In genomic region chr19:31040948-31041847, GRCm38 (mm10) we compare ENCODE assay signal across 18 mouse cellular contexts.
"Had no signal": no experiment of that assay in that cellular context is flagged by ENCODE, and none has a peak within 500 bp of the region (broad histone marks: within the 10 kb centered on the region; RNA-seq: fewer than 3 reads in every experiment).

No protein-coding gene starts in this region.

- DNase-seq: liver; liver, embryonic 13.5 days; liver, postnatal 0 days; lung, adult 2 months; lung, postnatal 14 days; lung, postnatal 36 days; right cerebral cortex, postnatal 14 days; thymus, adult 2 months; thymus, postnatal 25 days; thymus, postnatal 4 days had no signal

- H3K4me3 ChIP-seq: liver, embryonic 13.5 days; liver, embryonic 15.5 days; lung, embryonic 15.5 days; megakaryocyte, embryonic 14.5 days; stomach, embryonic 15.5 days had no signal

- H3K27ac ChIP-seq: liver, embryonic 13.5 days; liver, embryonic 15.5 days; lung, embryonic 15.5 days; macrophage; stomach, embryonic 15.5 days; stomach, postnatal 0 days had no signal

- H3K27me3 ChIP-seq: liver, embryonic 13.5 days; liver, embryonic 15.5 days; lung, embryonic 15.5 days; megakaryocyte, embryonic 14.5 days; stomach, embryonic 15.5 days had no signal

- H3K4me1 ChIP-seq: liver, embryonic 13.5 days; liver, embryonic 15.5 days; lung, embryonic 15.5 days; stomach, embryonic 15.5 days had no signal

- H3K9ac ChIP-seq: liver, embryonic 13.5 days; liver, embryonic 15.5 days; liver, postnatal 0 days; lung, embryonic 15.5 days; stomach, embryonic 15.5 days had no signal

- H3K4me2 ChIP-seq: liver, embryonic 11.5 days; liver, embryonic 13.5 days; liver, embryonic 15.5 days; lung, embryonic 15.5 days; stomach, embryonic 15.5 days had no signal

- H3K36me3 ChIP-seq: liver, embryonic 13.5 days; liver, embryonic 15.5 days; lung, embryonic 15.5 days; stomach, embryonic 15.5 days had no signal

- ATAC-seq: liver, postnatal 0 days; lung, postnatal 0 days had no signal

- H3K9me3 ChIP-seq: liver, embryonic 13.5 days; liver, embryonic 15.5 days; lung, embryonic 15.5 days; megakaryocyte, embryonic 14.5 days; stomach, embryonic 15.5 days had no signal
